Mouse (Mus musculus) lung, embryonic 15.5 days (tissue): Measurements from ENCODE around the gene Sept4. TPM values are rescaled to one million over a fixed set of nuclear protein-coding genes. Genes with fewer than 3 reads are reported as not detected.
A peak's percentile ranks its signal among the peaks of the same experiment; 100 is the strongest.

Source experiments
- ATAC-seq: fragments of 200-750 bp; cut with Nextera tagmentation; 2 replicates; pipeline ENCODE4 v1.8.0; 2017; ENCODE audit warnings: moderate number of reproducible peaks, borderline replicate concordance; ENCODE audit not compliant: low FRiP score, low TSS enrichment; ENCODE audit errors: extremely low read depth
- H3K27ac ChIP-seq: fragments of 300-500 bp; sonication (generic); 2 replicates; pipeline ENCODE4 v1.5.1; 2015; ENCODE audit warnings: moderate library complexity, mild to moderate bottlenecking, inconsistent platforms
- H3K27me3 ChIP-seq: fragments of 300-500 bp; sonication (generic); 2 replicates; pipeline ENCODE4 v1.6.1; 2015; ENCODE audit warnings: inconsistent platforms
- H3K36me3 ChIP-seq: fragments of 300-500 bp; sonication (generic); 2 replicates; pipeline ENCODE4 v1.6.1; 2015; ENCODE audit warnings: inconsistent platforms
- H3K4me1 ChIP-seq: fragments of 300-500 bp; sonication (generic); 2 replicates; pipeline ENCODE4 v1.6.1; 2015; ENCODE audit warnings: inconsistent platforms
- H3K4me2 ChIP-seq: fragments of 300-500 bp; sonication (generic); 2 replicates; pipeline ENCODE4 v1.6.1; 2015; ENCODE audit warnings: inconsistent platforms, mild to moderate bottlenecking, moderate library complexity
- H3K4me3 ChIP-seq: fragments of 300-500 bp; sonication (generic); 2 replicates; pipeline ENCODE4 v1.5.1; 2015; ENCODE audit warnings: mild to moderate bottlenecking, inconsistent platforms
- H3K9ac ChIP-seq: fragments of 300-500 bp; sonication (generic); 2 replicates; pipeline ENCODE4 v1.6.1; 2015; ENCODE audit warnings: inconsistent platforms
- H3K9me3 ChIP-seq: fragments of 300-500 bp; sonication (generic); 2 replicates; pipeline ENCODE4 v1.6.1; 2016; ENCODE audit warnings: inconsistent platforms
- WGBS: fragments of 180-500 bp; shearing (Covaris S2); methylation state at CpG from one replicate; pipeline ENCODE4 v1.1.7; 2015; 5-methylcytosine and 5-hydroxymethylcytosine counted together
- polyA plus RNA-seq: library from polyadenylated mRNA; unstranded; fragments of >200 nt; fragmentation: Nextera tagmentation; extraction: Ambion mirVana; gene quantifications from 2 replicates; pipeline ENCODE4 v1.2.1, GENCODE M21; 2015

Sept4 gene
- polyA plus RNA-seq, 1 experiment from 2014 or later = 85.6 TPM

- Histone ChIP-seq H3K4me2 (peak overlapping the region; percentile 94), H3K27me3 (no peaks in the 10 kb centered on the region), H3K9me3 (no peaks in the 10 kb centered on the region), H3K9ac (peak overlapping the region; percentile 70), H3K4me3 (peak overlapping the region; percentile 61), H3K4me1 (peaks cover 70% of the 10 kb centered on the region), H3K36me3 (peaks cover 14% of the 10 kb centered on the region), H3K27ac (peak overlapping the region; percentile 93)
- 0% methylated on average over 15 of the region's 15 CpGs for WGBS
- ATAC-seq = no peak; the same call in 1 of the 2 replicates
These were observed 23.6 kb downstream of the Sept4 start for GRCm38 (mm10) chr11:87592354-87592695.

- H3K4me3 ChIP-seq = peak overlapping the region; percentile 61
- WGBS = 29% methylated on average over 13 of the region's 13 CpGs
- no peak for ATAC-seq
- H3K4me2 ChIP-seq = peak overlapping the region; percentile 94
- H3K27me3 ChIP-seq = no peaks in the 10 kb centered on the region
- H3K4me1 ChIP-seq = peaks cover 68% of the 10 kb centered on the region
- H3K36me3 ChIP-seq = peaks cover 20% of the 10 kb centered on the region
- peak overlapping the region; percentile 93 for H3K27ac ChIP-seq
- H3K9me3 ChIP-seq = no peaks in the 10 kb centered on the region
- peak overlapping the region; percentile 70 for H3K9ac ChIP-seq
These were observed 24.3 kb downstream of the Sept4 start for GRCm38 (mm10) chr11:87592713-87593598.

GRCm38 (mm10) chr11:87595327-87595841 is 26.7 kb downstream of the Sept4 start:
- Histone ChIP-seq H3K27me3 (no peaks in the 10 kb centered on the region), H3K27ac (peak overlapping the region; percentile 73), H3K9ac (peak overlapping the region; percentile 84), H3K4me2 (peak overlapping the region; percentile 94), H3K36me3 (peaks cover 44% of the 10 kb centered on the region), H3K4me1 (peaks cover 47% of the 10 kb centered on the region), H3K9me3 (no peaks in the 10 kb centered on the region), H3K4me3 (peak overlapping the region; percentile 66)
- WGBS = 1% methylated on average over 35 of the region's 37 CpGs
- ATAC-seq = peak; percentile 69

DNA sequence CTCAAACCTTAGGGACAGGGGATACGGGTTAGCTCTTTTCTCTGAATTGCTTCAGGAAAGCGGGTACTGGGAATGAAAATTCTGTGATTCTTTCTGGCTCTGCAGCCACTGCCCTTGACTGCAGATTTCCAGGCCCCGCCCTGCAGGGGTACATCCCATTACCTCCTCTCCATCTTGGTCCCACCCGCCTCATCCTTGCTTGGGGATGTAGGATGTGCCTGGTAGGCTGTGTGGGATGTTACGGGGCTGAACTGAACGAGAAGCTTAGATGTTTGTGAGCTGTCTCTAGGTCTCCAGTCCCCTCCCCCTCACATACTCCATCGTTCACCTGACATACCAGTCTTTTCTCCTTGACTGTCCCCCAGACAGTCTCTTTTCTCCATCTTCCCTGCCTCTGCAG is 27.3 kb downstream of the Sept4 start:
- Histone ChIP-seq H3K9ac (peak overlapping the region; percentile 84), H3K27me3 (no peaks in the 10 kb centered on the region), H3K4me1 (peaks cover 41% of the 10 kb centered on the region), H3K36me3 (peaks cover 50% of the 10 kb centered on the region), H3K9me3 (no peaks in the 10 kb centered on the region), H3K4me2 (peak overlapping the region; percentile 94), H3K4me3 (peak overlapping the region; percentile 66), H3K27ac (peak overlapping the region; percentile 73)
- 5% methylated on average over 7 of the region's 7 CpGs for WGBS
- no peak for ATAC-seq

DNA sequence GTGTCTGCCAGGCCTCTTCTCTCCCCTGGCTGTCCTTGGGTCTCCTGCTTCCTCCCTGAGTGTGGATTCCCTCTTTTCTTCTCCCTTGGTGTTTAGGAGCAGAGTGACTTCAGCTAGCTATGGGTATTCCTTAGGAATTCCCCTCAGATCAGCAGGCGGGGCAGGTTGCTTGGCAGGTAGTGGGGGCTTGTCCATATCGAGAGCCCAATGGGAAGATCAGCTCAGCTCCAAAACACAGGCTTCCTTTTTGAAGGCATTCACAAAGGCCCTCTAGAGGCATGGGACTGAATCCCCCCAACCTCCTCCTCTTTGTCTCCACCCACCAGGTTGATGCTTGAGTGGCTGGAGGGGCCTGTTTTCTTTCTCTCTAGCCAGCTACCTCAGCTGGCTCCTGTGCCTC is 27.8 kb downstream of the Sept4 start:
- Histone ChIP-seq H3K4me1 (peaks cover 41% of the 10 kb centered on the region), H3K4me3 (peak overlapping the region; percentile 66; the same call in 1 of the 2 replicates), H3K4me2 (peak overlapping the region; percentile 94), H3K9ac (peak overlapping the region; percentile 84; the same call in 1 of the 2 replicates), H3K27me3 (no peaks in the 10 kb centered on the region), H3K9me3 (no peaks in the 10 kb centered on the region), H3K27ac (0 out of 2 replicates have a peak overlapping the region, but pooled peaks have one; percentile 16), H3K36me3 (peaks cover 55% of the 10 kb centered on the region)
- 28% methylated on average over 2 of the region's 2 CpGs for WGBS
- ATAC-seq = no peak

GRCm38 (mm10) chr11:87597061-87597460 is 28.4 kb downstream of the Sept4 start:
- Histone ChIP-seq H3K9me3 (no peaks in the 10 kb centered on the region), H3K4me1 (peaks cover 41% of the 10 kb centered on the region), H3K4me2 (no peak overlapping the region), H3K9ac (no peak overlapping the region), H3K27me3 (no peaks in the 10 kb centered on the region), H3K4me3 (0 out of 2 replicates have a peak overlapping the region, but pooled peaks have one; percentile 66), H3K36me3 (peaks cover 61% of the 10 kb centered on the region), H3K27ac (0 out of 2 replicates have a peak overlapping the region, but pooled peaks have one; percentile 16)
- no peak for ATAC-seq

- WGBS = 80% methylated on average over 13 of the region's 13 CpGs
- ATAC-seq = no peak
These were observed 30.8 kb downstream of the Sept4 start for GRCm38 (mm10) chr11:87599395-87600089.

GRCm38 (mm10) chr11:87600322-87600853 is 31.7 kb downstream of the Sept4 start:
- H3K36me3 ChIP-seq = peaks cover 87% of the 10 kb centered on the region
- no peak overlapping the region for H3K9ac ChIP-seq
- no peaks in the 10 kb centered on the region for H3K27me3 ChIP-seq
- 93% methylated on average over 10 of the region's 10 CpGs for WGBS
- H3K4me1 ChIP-seq = peaks cover 15% of the 10 kb centered on the region
- no peak overlapping the region for H3K4me2 ChIP-seq
- no peak overlapping the region for H3K4me3 ChIP-seq
- H3K9me3 ChIP-seq = no peaks in the 10 kb centered on the region
- H3K27ac ChIP-seq = no peak overlapping the region
- ATAC-seq = no peak

More at GRCm38 (mm10) chr11:87599395-87600089, 30.8 kb downstream of the Sept4 start:
- H3K4me3 ChIP-seq = no peak overlapping the region
- peaks cover 79% of the 10 kb centered on the region for H3K36me3 ChIP-seq
- H3K4me1 ChIP-seq = peaks cover 22% of the 10 kb centered on the region
- H3K4me2 ChIP-seq = no peak overlapping the region
- no peak overlapping the region for H3K27ac ChIP-seq
- no peaks in the 10 kb centered on the region for H3K9me3 ChIP-seq
- no peak overlapping the region for H3K9ac ChIP-seq
- H3K27me3 ChIP-seq = no peaks in the 10 kb centered on the region

DNA sequence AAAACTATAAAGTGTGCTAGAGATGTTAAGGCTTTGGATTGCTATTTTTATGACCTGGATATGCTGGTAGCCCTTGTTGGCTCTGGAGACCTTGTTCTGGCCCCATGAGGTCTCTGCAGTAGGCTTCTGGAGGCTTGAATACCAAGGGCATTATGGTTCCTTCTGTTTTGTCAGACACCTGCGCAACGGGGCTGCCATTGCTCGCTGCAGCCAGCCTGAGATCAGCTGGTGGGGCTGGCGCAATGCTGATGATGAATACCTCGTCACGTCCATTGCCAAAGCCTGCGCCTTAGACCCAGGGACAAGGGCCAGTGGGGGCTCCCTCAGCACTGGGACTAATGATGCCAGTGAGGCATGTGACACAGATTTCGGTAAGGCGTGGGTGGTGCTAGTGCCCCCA is 33.5 kb downstream of the Sept4 start:
- 94% methylated on average over 9 of the region's 9 CpGs for WGBS
- H3K27me3 ChIP-seq = no peaks in the 10 kb centered on the region
- H3K36me3 ChIP-seq = peaks cover 99% of the 10 kb centered on the region
- no peaks in the 10 kb centered on the region for H3K9me3 ChIP-seq
- H3K4me1 ChIP-seq = no peaks in the 10 kb centered on the region
- no peak overlapping the region for H3K27ac ChIP-seq
- ATAC-seq = no peak
- no peak overlapping the region for H3K4me2 ChIP-seq
- H3K4me3 ChIP-seq = no peak overlapping the region
- no peak overlapping the region for H3K9ac ChIP-seq

DNA sequence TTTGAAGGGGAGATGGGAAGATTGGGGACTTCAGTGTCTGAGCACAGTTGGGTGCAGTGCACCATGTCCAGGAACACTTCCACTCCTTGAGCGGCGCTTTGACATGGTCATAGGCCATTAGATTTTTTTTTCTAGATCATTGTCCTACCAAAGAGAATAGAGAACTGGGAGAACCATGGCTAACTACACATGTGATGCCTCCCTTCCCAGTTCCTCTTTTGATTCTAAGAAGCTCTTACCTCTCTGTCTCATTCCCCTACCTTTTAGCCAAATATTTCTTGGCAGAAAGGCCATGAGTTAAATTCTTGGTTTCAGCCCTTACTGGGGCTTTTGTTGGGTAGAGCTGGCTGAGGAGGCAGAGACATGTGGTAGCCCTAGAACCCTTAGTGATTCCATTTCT is 34.9 kb downstream of the Sept4 start:
- 91% methylated on average over 2 of the region's 2 CpGs for WGBS
- Histone ChIP-seq H3K4me3 (no peak overlapping the region), H3K36me3 (peaks cover 99% of the 10 kb centered on the region), H3K9ac (no peak overlapping the region), H3K9me3 (no peaks in the 10 kb centered on the region), H3K27ac (no peak overlapping the region), H3K4me1 (no peaks in the 10 kb centered on the region), H3K27me3 (no peaks in the 10 kb centered on the region), H3K4me2 (no peak overlapping the region)
- ATAC-seq = no peak

GRCm38 (mm10) chr11:87609264-87609663 is 40.6 kb downstream of the Sept4 start:
- Histone ChIP-seq H3K4me3 (no peak overlapping the region), H3K9ac (no peak overlapping the region), H3K27me3 (no peaks in the 10 kb centered on the region), H3K36me3 (peaks cover 96% of the 10 kb centered on the region), H3K27ac (no peak overlapping the region), H3K9me3 (no peaks in the 10 kb centered on the region), H3K4me1 (no peaks in the 10 kb centered on the region), H3K4me2 (no peak overlapping the region)
- WGBS = 85% methylated on average over 7 of the region's 7 CpGs
- ATAC-seq = no peak
